In genomic region chr13:9765537-9765851, GRCm38 (mm10) we compare ENCODE assay signal across 8 mouse cellular contexts. TPM values are rescaled to one million over a fixed set of nuclear protein-coding genes. Genes with fewer than 3 reads are reported as not detected.
DNase-seq lines count a peak whose midpoint lies in the region; ATAC-seq lines count a peak whose summit lies in the region.

No protein-coding gene starts in this region.

- H3K36me3 ChIP-seq in heart, embryonic 12.5 days, result no peaks in the 10 kb centered on the region
- no peaks in the 10 kb centered on the region for H3K36me3 ChIP-seq in macrophage (ENCODE audit: inconsistent target)

- H3K27ac ChIP-seq in heart, embryonic 12.5 days (ENCODE audit: poor library complexity, severe bottlenecking), result no peak overlapping the region
- no peak overlapping the region for H3K27ac ChIP-seq in macrophage

- H3K4me2 ChIP-seq in heart, embryonic 12.5 days, result peak overlapping the region; percentile 69

- peak overlapping the region; percentile 93 for H3K4me3 ChIP-seq in heart, embryonic 12.5 days
- peak overlapping the region; percentile 20; the same call in 1 of the 2 replicates for H3K4me3 ChIP-seq in macrophage (ENCODE audit: inconsistent target)

- H3K79me2 ChIP-seq in macrophage (ENCODE audit: inconsistent target), result peaks cover 33% of the 10 kb centered on the region

- H3K27me3 ChIP-seq in heart, embryonic 12.5 days (replicated peaks), result no peaks in the 10 kb centered on the region

- H3K9me3 ChIP-seq in heart, embryonic 12.5 days (replicated peaks), result no peaks in the 10 kb centered on the region

- 9% methylated on average over 4 of the region's 4 CpGs for WGBS in heart, embryonic 12.5 days
- 36% methylated on average over 4 of the region's 4 CpGs for WGBS in macrophage (ENCODE audit: missing documents)

- peak overlapping the region; percentile 99 for H3K9ac ChIP-seq in heart, embryonic 12.5 days

- peaks cover 33% of the 10 kb centered on the region for H3K4me1 ChIP-seq in heart, embryonic 12.5 days (replicated peaks)

- no peak for DNase-seq in heart, postnatal 4 days
- no peak for DNase-seq in frontal cortex, adult 2 months (ENCODE audit: extremely low spot score in 1 of 2, low spot score in 1 of 2)
- DNase-seq in cerebellum, adult 18-20 months, result no peak
- no peak for DNase-seq in urinary bladder, postnatal 14 days (ENCODE audit: low spot score)

- no peak for ATAC-seq in heart, embryonic 12.5 days (ENCODE audit: insufficient number of reproducible peaks, low FRiP score)
- ATAC-seq in CD4-positive, CD25-positive, alpha-beta regulatory T cell, adult 4 months, result peak; percentile 17
- peak; percentile 13; the same call in 1 of the 2 replicates for ATAC-seq in granulocyte monocyte progenitor cell, adult 5-6 weeks (replicated peaks; ENCODE audit: poor library complexity, severe bottlenecking)

RNA-seq across cellular contexts. Expression of gene Zmynd11, which starts 0.4 kb away (rescaled TPM):
- 122 and 132 TPM in 2 replicates for polyA plus RNA-seq in heart, embryonic 12.5 days (2016; fragmentation: Nextera tagmentation; extraction: Ambion mirVana)
- 100 to 1,000 TPM; 152 to 155 TPM for total RNA-seq in heart, postnatal 4 days (2021)
- 10 to 100 TPM; 52.8 to 57.7 TPM for polyA plus RNA-seq in CD4-positive, CD25-positive, alpha-beta regulatory T cell, adult 4 months (2017; shearing (Covaris generic))
- 40.3 and 45.5 TPM in 2 replicates for total RNA-seq in granulocyte monocyte progenitor cell, adult 5-6 weeks (2014; fragmentation: Nextera tagmentation)
- total RNA-seq in granulocyte monocyte progenitor cell, adult 5-6 weeks (2017), result 47.2 and 52.7 TPM in 2 replicates
- total RNA-seq in macrophage (2018; cell fraction: chromatin; rRNA removed), result 100 to 1,000 TPM in 25 of 26 experiments, 10 to 100 TPM in 1; 94.5 to 281 (median 179) TPM
- total RNA-seq in macrophage (2018; cell fraction: cytosol; rRNA removed), result 10 to 100 TPM; 36.5 to 57.1 (median 42.5) TPM
- total RNA-seq in macrophage (2018; cell fraction: nucleus; rRNA removed), result 100 to 1,000 TPM in 11 of 26 experiments, 10 to 100 TPM in 15; 50.9 to 188 (median 94.9) TPM
- polyA plus RNA-seq in macrophage (2018), result 41.9 to 52.6 TPM (median 45.3 TPM) in 3 replicates
- polyA plus RNA-seq in frontal cortex, adult 2 months (2012; rRNA removed), result 304 and 338 TPM in 2 replicates
